Mouse (Mus musculus): ENCODE measurements around the gene Pkd1l2.

The Pkd1l2 gene

DNA sequence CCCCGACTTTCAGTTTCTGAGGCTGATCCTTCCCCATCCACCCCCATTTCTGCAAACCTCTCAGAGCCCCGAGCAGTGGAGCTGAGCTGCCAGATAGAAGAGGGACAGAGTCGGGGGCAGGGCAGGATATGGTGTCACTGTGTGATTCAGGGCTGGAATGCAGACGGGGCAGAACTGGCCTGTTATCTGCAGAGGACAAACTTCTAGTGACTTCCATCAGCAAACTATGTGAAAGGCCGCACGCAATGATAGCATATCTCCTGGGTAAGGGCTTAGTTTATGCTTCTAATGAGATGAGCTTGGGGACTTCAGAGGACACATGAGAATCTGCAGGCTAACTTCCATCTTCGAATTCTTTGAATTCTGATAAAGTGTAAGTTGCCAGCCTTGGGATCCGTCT, 3.3 kb upstream of the Pkd1l2 start:
- DNase-seq (ENCODE audit: low spot score in 2 of 2): peak in 1 of 2 experiments; percentile 50

DNA sequence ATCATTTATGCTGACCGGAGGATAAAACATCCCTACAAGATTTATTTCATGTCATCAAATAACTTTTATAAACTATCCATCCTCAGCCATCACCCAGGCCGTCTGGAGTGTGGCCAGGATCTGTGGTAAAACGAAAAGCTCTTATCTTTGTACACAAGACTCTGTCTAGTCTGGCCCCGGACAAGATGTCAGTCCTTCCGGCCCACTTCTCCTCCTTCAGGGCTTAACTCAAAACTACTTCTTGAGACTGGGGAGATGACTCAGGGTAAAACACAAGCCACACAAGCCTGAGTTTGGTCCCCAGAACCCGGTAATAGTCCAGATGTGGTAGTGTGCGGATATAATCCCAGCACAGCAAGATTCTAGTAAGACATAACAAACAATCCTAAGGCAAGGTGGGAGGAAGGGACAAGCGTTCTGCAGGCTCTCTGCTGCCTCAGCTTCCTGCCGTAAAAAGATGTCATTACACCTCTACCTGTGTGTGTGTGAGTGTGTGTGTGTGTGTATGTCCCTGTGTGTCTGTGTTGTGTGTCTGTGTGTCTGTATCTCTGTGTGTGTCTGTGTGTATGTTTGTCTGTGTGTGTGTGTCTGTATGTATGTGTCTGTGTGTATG, 804 bp upstream of the Pkd1l2 start:
- DNase-seq (ENCODE audit: low spot score in 2 of 2): peak in 1 of 2 experiments; percentile 52

DNA sequence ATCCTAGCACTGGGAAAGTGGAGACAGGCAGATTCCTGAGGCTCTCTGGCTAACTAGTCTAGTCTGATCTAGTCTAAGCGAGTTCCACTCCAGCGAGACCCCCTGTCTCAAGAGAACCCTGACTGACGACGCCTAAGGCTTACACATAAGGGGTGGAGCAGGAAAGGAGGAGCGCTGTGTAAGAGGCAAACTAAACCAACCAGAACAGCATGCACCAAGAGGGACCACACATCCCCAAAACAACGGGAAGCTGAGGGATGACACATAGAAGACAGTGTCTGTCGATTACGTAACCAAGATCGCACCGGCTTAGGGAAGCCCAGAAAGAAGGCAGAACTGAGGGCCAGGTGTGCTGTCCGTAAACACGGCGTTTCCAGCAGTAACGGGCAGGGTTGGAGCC, 2.6 kb downstream of the Pkd1l2 start:
- no peak for DNase-seq (ENCODE audit: low spot score in 2 of 2)

DNA sequence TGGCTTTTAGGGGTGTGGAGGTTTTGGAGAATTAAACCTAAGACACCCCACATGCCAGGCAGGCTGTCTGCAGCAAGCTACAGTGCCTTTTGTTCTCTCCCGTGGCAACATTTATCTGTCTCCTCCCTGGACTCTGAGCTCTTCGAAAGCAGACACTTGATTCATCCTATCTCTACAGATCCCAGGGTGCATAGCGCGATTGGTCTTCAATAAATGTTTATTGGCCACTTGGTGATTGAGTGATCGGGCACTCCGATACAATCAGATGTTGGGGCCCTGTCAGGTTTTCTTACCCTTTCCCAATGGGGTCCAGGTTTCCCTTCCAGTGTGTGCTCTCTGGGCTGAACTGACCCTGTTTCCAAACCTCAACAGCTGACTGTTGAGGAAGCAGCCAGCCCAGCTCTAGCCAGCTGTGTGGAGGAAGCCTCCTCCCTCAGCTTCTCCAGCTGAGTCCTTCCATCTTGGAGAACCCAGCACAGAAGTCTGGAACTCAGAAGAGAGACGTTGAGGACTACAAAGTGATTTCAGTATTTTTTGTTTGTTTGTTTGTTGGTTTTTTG, 3.8 kb downstream of the Pkd1l2 start:
- no peak for DNase-seq (ENCODE audit: low spot score in 2 of 2)

DNA sequence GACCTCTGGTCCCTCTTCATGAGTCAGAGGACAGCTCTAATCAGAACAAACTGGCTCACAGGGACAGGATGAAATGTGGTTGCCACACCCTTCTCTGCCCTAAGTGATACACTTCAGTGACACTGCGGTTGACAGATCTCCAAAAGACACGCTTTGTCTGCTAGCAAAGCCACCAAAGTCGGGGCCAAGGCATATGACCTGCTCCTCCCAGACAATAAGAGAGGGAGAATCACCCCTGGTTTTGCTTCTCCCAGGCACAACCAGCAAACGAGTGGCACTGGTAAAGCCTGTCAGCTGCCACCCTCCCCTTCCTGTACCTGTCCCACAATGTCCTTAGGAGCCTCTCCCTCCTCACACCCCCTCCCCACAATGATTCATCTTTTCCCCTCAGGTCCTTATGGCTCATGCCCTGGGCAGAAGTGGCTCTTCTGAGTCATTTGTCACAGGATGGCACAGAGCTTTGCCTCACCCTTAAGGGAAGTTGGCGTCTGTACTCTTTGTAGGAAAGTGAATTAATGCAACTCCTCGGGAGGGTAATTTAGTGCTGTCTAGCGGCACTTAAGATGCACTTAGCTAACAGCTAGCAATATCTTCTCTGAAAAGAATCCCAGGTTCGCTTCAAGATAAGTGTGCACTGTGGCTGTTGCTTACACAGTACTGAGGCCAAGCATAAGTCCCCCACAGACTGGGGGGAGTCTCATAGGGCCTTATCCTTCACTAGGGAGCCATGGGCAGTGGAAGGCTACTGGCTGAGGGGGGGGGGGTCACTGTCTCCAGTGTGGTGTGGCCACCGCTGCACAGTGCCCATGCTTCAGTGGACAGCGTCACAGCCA, 7.7 kb downstream of the Pkd1l2 start:
- peak in 1 of 2 experiments; percentile 48 for DNase-seq (ENCODE audit: low spot score in 2 of 2)

DNA sequence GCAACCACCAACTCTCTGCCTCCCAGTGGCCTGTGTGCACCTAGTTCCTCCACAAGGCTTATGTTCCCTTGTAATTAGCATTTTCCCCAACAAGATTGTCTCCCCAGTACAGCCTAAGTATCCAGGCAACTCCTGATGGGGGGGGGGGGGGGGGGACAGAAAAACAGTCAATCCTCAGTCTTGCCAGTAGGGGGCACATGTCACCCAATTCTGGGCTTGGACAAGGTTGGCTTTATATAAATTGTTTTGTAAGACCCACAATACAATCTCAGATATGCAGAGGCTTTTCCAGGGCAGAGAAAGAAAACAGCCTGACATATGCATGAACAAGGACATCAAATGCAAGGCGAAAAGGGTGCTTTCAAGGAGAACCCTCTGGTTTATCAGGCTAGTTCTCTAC, 12.5 kb downstream of the Pkd1l2 start:
- DNase-seq (ENCODE audit: low spot score in 2 of 2): peak in 1 of 2 experiments; percentile 39

DNA sequence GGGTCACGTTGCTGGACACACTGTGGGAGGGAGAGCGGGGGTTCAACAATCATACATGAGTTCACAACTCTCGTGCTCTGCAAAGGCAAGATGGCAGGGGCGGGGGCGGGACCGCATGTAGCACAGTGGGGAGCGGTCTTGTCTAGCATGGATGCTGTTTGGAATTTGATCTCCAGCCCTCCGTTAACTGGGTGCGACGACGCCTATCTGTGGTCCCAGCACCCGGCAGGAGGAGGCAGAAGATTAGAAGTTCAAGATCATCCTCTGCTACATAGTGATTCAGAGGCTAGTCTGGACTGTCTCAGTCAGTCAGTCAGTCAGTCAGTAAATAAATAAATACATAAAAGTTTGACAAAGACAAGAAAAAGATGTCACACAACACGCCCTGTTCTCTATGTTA, 14.0 kb downstream of the Pkd1l2 start:
- DNase-seq (ENCODE audit: low spot score in 2 of 2): no peak

DNA sequence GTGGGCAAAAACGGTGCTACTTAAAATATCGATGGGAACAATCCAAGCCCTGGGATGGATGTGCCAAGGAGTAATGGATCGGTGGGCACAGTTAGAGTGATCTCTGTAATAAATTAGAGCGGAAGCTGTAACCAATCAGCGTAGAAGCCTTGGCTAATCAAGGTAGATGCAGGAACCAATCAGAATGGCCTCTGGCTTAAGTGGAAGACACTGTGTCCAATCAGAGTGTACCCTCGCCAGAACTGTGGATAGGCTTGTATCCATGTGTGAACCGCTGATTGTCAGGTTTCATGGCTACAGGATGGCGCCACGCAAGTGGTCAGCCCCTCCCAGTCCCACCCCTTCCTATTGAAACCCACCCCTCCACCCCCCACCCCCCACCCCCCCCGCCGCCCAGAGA, 14.9 kb downstream of the Pkd1l2 start:
- DNase-seq (ENCODE audit: low spot score in 2 of 2): no peak

DNA sequence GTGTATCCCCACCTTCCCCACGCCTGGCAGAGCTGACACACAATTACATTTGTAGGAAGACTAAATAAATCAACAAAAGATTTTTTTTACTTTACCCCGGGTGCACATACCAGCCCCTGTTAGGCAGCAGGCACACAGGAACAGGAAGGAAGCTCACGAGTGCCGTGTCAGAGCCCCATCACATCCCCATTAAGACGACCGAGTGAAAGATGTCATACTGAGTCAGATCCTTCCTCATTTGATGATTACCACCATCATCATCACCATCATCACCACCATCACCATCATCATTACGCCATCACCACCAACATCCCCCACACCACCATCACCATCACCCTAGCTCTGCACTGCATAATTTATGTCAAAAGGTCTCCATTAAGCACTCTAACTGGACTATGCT, 15.3 kb downstream of the Pkd1l2 start:
- no peak for DNase-seq (ENCODE audit: low spot score in 2 of 2)

DNA sequence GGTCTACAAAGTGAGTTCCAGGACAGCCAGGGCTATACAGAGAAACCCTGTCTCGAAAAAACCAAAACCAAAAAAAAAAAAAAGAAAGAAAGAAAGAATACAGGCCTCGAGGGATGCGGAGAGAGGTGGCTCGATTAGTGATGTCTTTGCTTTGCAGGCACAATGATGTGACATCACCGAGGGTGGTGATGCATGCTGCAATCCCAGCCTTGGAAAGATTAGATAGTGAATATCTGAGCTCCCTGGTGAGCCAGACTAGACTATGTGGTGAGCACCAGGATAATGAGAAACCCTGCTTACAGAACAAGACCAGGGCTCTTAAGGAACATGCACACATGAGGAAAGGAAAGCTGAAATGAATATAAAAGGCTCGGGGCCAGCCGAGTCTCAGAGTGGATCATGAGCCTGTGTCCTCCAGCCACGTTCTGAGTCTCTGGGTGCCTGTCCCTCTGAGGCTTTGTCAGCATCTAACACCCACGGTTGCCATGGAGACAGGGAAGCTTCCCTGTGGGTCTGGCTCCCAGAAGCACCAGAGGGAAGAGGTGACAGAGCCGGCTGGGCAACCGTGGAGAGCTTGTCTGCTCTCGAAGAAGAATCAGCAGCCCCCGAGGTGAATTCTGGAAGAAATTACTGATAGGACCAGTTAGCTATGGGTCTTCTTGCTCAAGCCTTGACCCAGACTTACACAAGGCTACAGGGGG, 20.9 kb downstream of the Pkd1l2 start:
- no peak for DNase-seq (ENCODE audit: low spot score in 2 of 2)

DNA sequence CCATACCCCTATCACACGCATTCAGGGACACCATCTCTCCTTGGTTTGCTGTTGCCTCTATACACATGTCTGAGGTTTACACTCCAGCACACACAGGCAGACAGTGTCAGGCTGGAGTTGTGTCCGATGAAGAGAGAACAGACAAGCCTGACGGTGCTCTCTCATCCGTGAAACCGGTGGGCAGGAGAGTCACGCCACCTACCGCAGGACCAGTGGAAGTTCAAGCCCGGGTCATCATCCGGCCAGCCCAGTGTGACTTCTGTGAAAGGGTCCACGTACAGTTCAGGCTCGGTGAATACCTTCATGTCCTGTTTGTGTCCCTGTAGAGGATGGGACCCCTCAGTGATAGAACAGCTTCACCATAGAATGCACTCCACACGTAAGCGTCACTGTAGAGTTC, 21.9 kb downstream of the Pkd1l2 start:
- no peak for DNase-seq (ENCODE audit: low spot score in 2 of 2)

DNA sequence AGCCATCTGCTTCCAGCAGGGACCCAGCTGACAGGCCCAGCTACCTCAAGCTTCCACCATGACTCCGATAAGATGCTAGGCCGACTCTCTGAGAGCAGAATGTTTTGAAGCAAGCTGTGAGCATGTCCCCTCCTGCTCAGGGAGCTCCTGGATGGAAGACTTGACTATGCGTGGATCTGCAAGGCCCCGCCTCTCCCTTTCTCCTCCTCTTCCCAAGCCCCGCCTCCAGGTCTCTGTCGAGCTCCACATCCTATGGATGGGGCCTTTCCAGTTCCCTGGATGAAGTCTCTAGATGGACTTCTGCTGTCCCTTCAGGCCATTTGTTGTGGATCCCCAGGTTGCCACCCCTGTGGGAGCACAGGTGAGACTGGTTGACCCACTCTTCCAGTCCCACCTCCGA, 23.2 kb downstream of the Pkd1l2 start:
- DNase-seq (ENCODE audit: low spot score in 2 of 2): no peak

DNA sequence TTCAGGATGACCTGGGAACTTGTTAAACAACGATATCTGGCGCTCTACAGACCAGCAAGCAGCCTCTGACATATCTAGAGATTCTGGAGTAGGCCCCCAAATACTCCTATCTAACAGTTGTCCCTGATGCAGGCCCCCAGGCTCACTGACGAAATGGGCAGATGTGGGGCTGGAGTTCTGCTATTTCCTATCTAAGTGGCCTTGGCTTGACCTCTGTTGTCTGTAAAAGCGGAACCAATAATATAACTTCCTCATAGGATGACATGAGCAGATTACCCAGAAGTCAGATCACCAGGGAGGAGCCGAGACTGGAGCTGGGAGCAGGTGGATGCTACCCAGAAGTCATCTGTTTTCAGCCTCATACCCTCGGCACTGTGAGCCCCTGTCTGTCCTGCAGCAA, 27.2 kb downstream of the Pkd1l2 start:
- DNase-seq (ENCODE audit: low spot score in 2 of 2): no peak

DNA sequence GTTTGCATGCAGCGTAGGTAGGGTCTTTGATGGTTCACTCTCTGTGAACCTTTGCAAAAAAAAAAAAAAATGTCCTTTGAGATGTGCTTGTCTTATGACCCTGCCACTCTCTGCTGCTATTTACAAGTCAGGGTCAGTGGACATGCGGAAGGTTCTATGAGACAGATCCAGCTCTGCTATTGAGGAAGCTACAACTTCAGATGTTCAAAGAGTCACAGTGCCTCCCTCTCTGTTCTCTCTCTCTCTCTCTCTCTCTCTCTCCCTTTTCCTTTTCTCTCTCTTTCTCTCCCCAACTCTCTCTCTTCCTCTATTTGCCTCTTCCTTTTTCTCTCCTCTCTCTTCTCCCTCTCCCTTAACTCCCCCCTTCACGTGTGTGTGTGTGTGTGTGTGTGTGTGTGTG, 28.1 kb downstream of the Pkd1l2 start:
- no peak for DNase-seq (ENCODE audit: low spot score in 2 of 2)

DNA sequence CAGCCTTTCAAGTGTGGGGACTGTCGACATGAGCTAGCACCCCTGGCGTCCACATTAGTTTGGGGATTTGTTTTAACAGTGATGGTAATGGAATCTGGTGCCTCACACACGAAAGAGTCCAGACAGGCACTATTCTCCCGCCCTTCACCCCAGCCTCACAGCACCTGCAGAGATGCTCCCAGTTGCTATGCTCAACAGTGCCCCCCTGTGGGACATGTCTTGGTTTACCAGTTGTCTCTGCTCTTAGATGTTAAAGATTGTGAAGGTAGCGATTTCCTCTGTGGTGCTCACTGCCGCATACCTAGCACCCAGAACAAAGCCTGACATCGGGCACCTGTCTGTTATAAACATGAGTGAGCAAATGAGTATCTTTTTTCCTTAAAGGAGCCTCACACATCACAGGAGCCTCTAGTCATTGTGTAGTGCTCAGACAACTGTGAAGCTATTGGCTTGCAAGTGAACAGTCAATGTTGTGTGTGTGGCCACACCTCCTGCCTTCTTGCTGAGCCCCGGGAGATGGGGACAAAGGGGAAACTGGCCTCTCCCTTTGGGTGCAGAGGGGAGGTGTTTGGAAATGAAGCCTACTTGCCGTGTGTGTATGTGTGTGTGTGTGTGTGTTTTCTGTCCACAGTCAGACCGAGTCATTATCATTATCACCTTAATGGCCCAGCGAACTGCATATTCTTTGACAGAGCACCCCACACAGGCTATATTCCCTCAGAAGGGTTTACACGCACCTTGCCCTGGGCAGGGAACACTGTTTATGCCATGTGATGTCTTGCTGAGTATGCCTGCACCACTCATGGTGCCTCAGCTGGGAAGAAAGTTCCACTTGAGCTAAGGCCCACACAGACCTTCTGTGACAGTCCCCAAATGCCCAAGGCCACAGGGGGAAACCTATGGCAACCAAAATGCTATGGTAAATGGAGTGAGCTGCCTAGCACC, 28.8 kb downstream of the Pkd1l2 start:
- DNase-seq (ENCODE audit: low spot score in 2 of 2): peak in 1 of 2 experiments; percentile 75

DNA sequence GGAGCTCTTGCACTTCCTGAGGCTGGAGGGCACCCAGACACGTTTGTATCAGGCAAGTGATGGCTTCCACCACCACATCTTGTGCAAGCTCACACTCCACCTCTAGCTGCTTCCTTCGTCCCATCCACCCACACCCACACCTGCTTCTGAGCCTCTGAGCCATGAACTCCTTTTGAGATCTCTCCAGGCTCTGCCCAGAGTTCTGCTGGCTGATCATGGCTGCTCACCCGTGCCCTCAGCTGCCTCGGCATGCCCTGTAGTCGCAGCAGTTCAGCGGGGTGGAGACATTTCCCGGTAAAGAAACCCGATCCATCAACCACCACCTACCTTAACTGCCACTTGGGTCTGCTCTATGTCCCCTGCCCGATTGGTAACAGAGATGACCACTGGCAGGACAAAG, 30.9 kb downstream of the Pkd1l2 start:
- DNase-seq (ENCODE audit: low spot score in 2 of 2): no peak

DNA sequence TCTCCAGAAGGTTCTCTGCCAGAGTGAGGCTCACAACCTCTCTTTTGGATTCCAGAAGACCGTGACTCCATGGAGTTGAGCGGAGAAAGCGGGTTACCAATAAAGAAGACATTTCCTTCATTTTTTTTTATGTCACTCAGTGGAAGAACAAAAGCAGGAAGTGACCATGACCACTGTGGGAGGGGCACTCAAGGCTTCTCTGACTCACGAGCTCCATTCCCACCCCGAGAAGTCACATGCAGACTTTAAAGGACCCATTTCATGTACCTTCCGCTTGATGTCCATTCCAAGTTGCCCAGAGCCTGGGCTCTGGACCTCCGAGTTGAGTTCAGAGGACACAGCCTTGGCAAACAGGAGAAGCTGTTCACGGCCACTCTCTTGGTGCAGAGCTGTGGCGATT, 31.5 kb downstream of the Pkd1l2 start:
- DNase-seq (ENCODE audit: low spot score in 2 of 2): no peak

DNA sequence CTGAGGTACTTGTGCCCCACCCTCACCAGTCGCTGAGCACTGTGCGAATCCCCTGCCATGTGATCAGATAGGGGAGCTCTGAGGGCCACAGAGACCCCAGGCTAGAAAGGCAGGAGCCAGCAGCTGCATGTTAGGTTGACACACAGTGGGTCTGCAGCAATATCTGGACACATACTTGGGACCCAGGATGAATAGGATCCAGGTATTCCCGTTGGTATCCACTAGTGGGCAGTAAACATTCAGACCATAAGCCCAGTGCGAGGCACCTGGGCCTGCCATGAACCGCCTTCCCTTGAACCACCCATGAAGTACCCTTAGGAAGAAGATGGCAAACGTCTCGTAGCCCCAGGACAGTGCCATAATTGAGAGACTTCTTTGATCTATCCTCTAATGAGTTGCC, 32.8 kb downstream of the Pkd1l2 start:
- DNase-seq (ENCODE audit: low spot score in 2 of 2): no peak

DNA sequence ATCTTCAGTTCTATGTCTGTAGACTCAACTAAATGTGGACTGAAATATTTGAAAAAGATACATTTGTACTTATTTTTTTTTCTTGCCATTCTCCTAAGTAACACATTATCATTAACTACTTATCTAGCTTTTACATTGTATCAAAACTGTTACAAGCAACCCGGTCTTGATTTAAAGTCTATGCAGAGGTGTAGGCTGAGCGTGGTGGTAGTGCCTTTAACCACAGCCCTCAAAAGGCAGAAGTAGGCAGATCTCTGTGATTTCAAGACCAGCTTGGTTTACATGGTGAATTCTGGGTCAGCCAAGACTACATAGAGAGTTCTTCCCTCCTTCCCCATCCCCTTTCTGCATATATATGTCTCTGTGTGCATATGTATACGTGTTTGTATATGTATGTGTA, 38.7 kb downstream of the Pkd1l2 start:
- DNase-seq (ENCODE audit: low spot score in 2 of 2): no peak

DNA sequence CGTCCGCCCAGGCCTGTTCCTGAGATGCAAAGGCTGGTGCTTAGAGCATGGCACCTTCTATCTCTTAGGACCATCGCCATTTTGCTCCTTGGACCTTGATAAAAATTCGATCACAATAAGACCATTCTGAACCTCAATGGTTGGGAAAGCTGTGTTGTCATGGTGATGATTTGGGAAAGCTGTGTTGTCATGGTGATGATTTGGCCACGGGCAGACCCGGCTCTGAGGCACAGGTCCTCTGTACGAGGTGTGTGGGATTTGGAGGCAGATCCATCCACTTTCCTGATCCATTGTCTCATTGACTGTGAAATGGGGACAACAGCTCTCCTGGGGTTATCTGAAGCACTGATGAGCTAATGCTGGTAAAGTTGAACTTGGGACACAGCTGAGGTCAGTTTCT, 42.4 kb downstream of the Pkd1l2 start:
- no peak for DNase-seq (ENCODE audit: low spot score in 2 of 2)

DNA sequence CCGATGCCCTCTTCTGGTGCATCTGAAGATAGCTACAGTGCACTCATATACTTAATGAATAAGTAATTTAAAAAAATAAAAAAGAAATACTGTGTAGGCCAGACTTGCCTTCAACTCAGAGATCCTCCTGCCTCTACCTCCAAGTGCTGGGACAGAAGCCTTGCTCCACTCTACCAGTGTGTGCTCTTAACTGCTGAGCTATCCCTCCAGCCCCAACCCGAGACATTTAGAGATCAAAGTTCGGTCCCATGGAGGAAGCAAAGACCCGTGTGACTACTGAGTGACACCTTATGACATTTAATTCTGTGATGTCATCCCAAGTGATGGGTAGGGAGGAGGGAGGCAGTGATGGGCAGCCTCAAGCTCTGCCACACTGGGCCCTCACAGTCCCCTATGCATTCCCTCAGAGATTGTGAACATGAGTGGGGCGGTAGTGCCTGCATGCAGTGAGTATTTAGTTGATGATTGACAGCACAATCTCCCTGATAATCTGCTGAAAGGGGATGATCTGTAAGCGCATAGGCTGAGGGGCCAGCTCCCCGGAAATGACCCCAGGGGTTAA, 44.8 kb downstream of the Pkd1l2 start:
- DNase-seq (ENCODE audit: low spot score in 2 of 2): no peak
